Mouse (Mus musculus): ENCODE measurements around the gene Smarcc1. TPM values are rescaled to one million over a fixed set of nuclear protein-coding genes. Genes with fewer than 3 reads are reported as not detected.

The Smarcc1 gene
- polyA plus RNA-seq, 1 experiment, result 43.8 TPM

DNA sequence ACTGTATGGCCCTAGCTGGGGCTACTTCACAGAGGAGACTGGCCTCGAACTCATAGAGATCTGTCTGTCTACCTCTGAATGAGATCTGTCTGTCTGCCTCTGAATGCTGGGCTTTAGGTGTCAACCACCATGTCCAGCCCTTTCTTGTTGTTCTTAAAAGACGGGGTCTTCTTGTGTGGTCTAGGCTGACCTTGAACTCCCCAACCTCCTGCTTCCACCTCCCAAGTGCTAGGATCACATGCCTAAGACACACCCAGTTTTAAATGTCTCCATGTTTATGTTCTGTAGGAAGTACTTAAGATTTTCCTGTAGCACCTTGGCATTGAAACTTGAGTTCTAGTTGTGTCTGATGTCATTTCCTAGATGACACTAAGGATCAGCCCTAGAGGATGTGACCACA lies 131.4 kb downstream of the Smarcc1 start:
- Histone ChIP-seq H3K27me3 (ENCODE audit: control insufficient read depth, insufficient read depth, low read length) (peaks cover 18% of the 10 kb centered on the region), H3K27ac (ENCODE audit: control insufficient read depth, insufficient read depth, low read length) (no peak overlapping the region), H3K4me1 (replicated peaks; ENCODE audit: control insufficient read depth, insufficient read depth, low read length) (peaks cover 15% of the 10 kb centered on the region), H3K36me3 (ENCODE audit: control insufficient read depth, insufficient read depth, low read length) (no peaks in the 10 kb centered on the region), H3K4me3 (ENCODE audit: control insufficient read depth, insufficient read depth, low read length) (no peak overlapping the region)
- no peak for DNase-seq
- 91% methylated on average over 2 of the region's 2 CpGs for WGBS
- TF ChIP-seq CTCF (IDR thresholded peaks at IDR 0.05; ENCODE audit: borderline replicate concordance, control insufficient read depth, extremely low read depth, insufficient read depth, low read length, poor library complexity) (no peak), POLR2A (IDR thresholded peaks at IDR 0.05; ENCODE audit: control insufficient read depth, extremely low read depth, insufficient read depth, low read length, poor library complexity) (no peak)

GRCm38 (mm10) chr9:110249823-110250543 lies 132.5 kb downstream of the Smarcc1 start:
- Histone ChIP-seq H3K27me3 (ENCODE audit: control insufficient read depth, insufficient read depth, low read length) (peaks cover 7% of the 10 kb centered on the region; the same call in 1 of the 2 replicates), H3K4me3 (ENCODE audit: control insufficient read depth, insufficient read depth, low read length) (no peak overlapping the region), H3K4me1 (replicated peaks; ENCODE audit: control insufficient read depth, insufficient read depth, low read length) (peaks cover 11% of the 10 kb centered on the region), H3K36me3 (ENCODE audit: control insufficient read depth, insufficient read depth, low read length) (no peaks in the 10 kb centered on the region), H3K27ac (ENCODE audit: control insufficient read depth, insufficient read depth, low read length) (no peak overlapping the region)
- WGBS, result 75% methylated on average over 11 of the region's 11 CpGs
- DNase-seq, result no peak
- TF ChIP-seq CTCF (IDR thresholded peaks at IDR 0.05; ENCODE audit: borderline replicate concordance, control insufficient read depth, extremely low read depth, insufficient read depth, low read length, poor library complexity) (no peak), POLR2A (IDR thresholded peaks at IDR 0.05; ENCODE audit: control insufficient read depth, extremely low read depth, insufficient read depth, low read length, poor library complexity) (no peak)

DNA sequence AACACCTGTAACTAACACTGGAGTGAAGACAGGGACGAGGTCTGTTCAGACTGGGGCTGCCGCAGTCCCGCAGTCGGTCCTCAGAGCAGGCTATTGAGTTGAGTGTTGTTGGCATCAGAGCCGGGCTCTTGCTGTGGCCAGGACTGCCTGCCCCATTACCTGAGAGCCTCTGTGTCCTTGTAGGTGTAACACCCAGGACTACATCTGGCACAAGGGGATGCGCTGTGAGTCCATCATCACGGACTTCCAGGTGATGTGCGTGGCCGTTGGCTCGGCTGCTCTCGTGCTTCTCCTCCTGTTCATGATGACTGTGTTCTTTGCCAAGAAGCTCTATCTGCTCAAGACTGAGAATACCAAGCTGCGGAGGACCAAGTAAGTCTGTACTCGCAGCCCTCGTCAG lies 133.3 kb downstream of the Smarcc1 start:
- H3K27ac ChIP-seq (ENCODE audit: control insufficient read depth, insufficient read depth, low read length), result no peak overlapping the region
- WGBS, result 93% methylated on average over 14 of the region's 14 CpGs
- TF ChIP-seq CTCF (IDR thresholded peaks at IDR 0.05; ENCODE audit: borderline replicate concordance, control insufficient read depth, extremely low read depth, insufficient read depth, low read length, poor library complexity), result no peak
- no peak for TF ChIP-seq POLR2A (IDR thresholded peaks at IDR 0.05; ENCODE audit: control insufficient read depth, extremely low read depth, insufficient read depth, low read length, poor library complexity)
- peaks cover 6% of the 10 kb centered on the region; the same call in 1 of the 2 replicates for H3K27me3 ChIP-seq (ENCODE audit: control insufficient read depth, insufficient read depth, low read length)
- peaks cover 4% of the 10 kb centered on the region for H3K4me1 ChIP-seq (replicated peaks; ENCODE audit: control insufficient read depth, insufficient read depth, low read length)
- no peak overlapping the region for H3K4me3 ChIP-seq (ENCODE audit: control insufficient read depth, insufficient read depth, low read length)
- DNase-seq, result no peak
- no peaks in the 10 kb centered on the region for H3K36me3 ChIP-seq (ENCODE audit: control insufficient read depth, insufficient read depth, low read length)

GRCm38 (mm10) chr9:110255407-110256019 lies 138.0 kb downstream of the Smarcc1 start:
- WGBS, result 86% methylated on average over 15 of the region's 15 CpGs
- no peak for TF ChIP-seq POLR2A (IDR thresholded peaks at IDR 0.05; ENCODE audit: control insufficient read depth, extremely low read depth, insufficient read depth, low read length, poor library complexity)
- TF ChIP-seq CTCF (IDR thresholded peaks at IDR 0.05; ENCODE audit: borderline replicate concordance, control insufficient read depth, extremely low read depth, insufficient read depth, low read length, poor library complexity), result no peak
- no peak overlapping the region for H3K27ac ChIP-seq (ENCODE audit: control insufficient read depth, insufficient read depth, low read length)

DNA sequence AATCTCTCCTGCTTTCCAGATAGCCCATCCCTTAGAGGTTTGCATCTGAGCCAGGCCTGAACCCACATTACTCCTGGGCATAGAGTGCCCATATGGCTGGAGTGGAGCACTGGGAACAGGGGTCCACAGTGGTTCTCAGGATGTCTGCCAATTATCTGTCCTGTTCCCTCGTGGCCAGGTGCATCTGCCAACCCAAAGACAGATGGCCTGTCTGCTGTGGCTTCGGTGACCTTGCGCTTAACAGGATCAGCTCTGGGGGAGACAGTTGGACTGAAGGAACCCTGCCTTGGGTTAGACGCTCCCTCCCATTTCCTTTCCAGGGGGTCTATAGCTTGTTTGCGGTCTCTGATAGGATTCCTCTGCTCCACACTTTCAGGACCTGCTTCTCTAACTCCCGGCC lies 141.1 kb downstream of the Smarcc1 start:
- 64% methylated on average over 6 of the region's 6 CpGs for WGBS

More at GRCm38 (mm10) chr9:110255407-110256019, 138.0 kb downstream of the Smarcc1 start:
- Histone ChIP-seq H3K36me3 (ENCODE audit: control insufficient read depth, insufficient read depth, low read length) (no peaks in the 10 kb centered on the region), H3K4me1 (replicated peaks; ENCODE audit: control insufficient read depth, insufficient read depth, low read length) (no peaks in the 10 kb centered on the region), H3K27me3 (ENCODE audit: control insufficient read depth, insufficient read depth, low read length) (no peaks in the 10 kb centered on the region), H3K4me3 (ENCODE audit: control insufficient read depth, insufficient read depth, low read length) (no peak overlapping the region)
- DNase-seq, result no peak

GRCm38 (mm10) chr9:110259118-110259517 lies 141.6 kb downstream of the Smarcc1 start:
- H3K27me3 ChIP-seq (ENCODE audit: control insufficient read depth, insufficient read depth, low read length), result no peaks in the 10 kb centered on the region
- H3K4me1 ChIP-seq (replicated peaks; ENCODE audit: control insufficient read depth, insufficient read depth, low read length), result no peaks in the 10 kb centered on the region
- no peak overlapping the region for H3K4me3 ChIP-seq (ENCODE audit: control insufficient read depth, insufficient read depth, low read length)
- 88% methylated on average over 3 of the region's 3 CpGs for WGBS
- DNase-seq, result no peak
- no peaks in the 10 kb centered on the region for H3K36me3 ChIP-seq (ENCODE audit: control insufficient read depth, insufficient read depth, low read length)
- TF ChIP-seq POLR2A (IDR thresholded peaks at IDR 0.05; ENCODE audit: control insufficient read depth, extremely low read depth, insufficient read depth, low read length, poor library complexity), result no peak
- TF ChIP-seq CTCF (IDR thresholded peaks at IDR 0.05; ENCODE audit: borderline replicate concordance, control insufficient read depth, extremely low read depth, insufficient read depth, low read length, poor library complexity), result no peak
- no peak overlapping the region for H3K27ac ChIP-seq (ENCODE audit: control insufficient read depth, insufficient read depth, low read length)

More for the DNA sequence above, 141.1 kb downstream of the Smarcc1 start:
- DNase-seq, result no peak
- no peak overlapping the region for H3K27ac ChIP-seq (ENCODE audit: control insufficient read depth, insufficient read depth, low read length)
- H3K36me3 ChIP-seq (ENCODE audit: control insufficient read depth, insufficient read depth, low read length), result no peaks in the 10 kb centered on the region
- TF ChIP-seq POLR2A (IDR thresholded peaks at IDR 0.05; ENCODE audit: control insufficient read depth, extremely low read depth, insufficient read depth, low read length, poor library complexity) (no peak), CTCF (IDR thresholded peaks at IDR 0.05; ENCODE audit: borderline replicate concordance, control insufficient read depth, extremely low read depth, insufficient read depth, low read length, poor library complexity) (no peak)
- H3K4me3 ChIP-seq (ENCODE audit: control insufficient read depth, insufficient read depth, low read length), result no peak overlapping the region
- no peaks in the 10 kb centered on the region for H3K27me3 ChIP-seq (ENCODE audit: control insufficient read depth, insufficient read depth, low read length)
- no peaks in the 10 kb centered on the region for H3K4me1 ChIP-seq (replicated peaks; ENCODE audit: control insufficient read depth, insufficient read depth, low read length)

Data from thymus, adult 2 months (tissue).